Mouse (Mus musculus) MEL (cell line): Measurements from ENCODE around the gene Smap2. TPM values are rescaled to one million over a fixed set of nuclear protein-coding genes. Genes with fewer than 3 reads are reported as not detected.
A peak's percentile ranks its signal among the peaks of the same experiment; 100 is the strongest.

Experiments used
- DNase-seq: peaks from one replicate; pipeline ENCODE4 v3.0.0; 2011; ENCODE audit warnings: low read depth, low spot score
- H3K27ac ChIP-seq: 2 replicates; pipeline ENCODE4 v1.5.1; 2012; ENCODE audit warnings: low read depth, mild to moderate bottlenecking, control low read depth, low read length, moderate library complexity; ENCODE audit not compliant: control insufficient read depth
- H3K27me3 ChIP-seq, 2 experiments: fragments of 150-350 bp in 1 of 2; sonication (generic) in 1 of 2; 2 replicates each; pipeline ENCODE4 v1.6.1; 2012; ENCODE audit warnings: low read length in 2 of 2, mild to moderate bottlenecking in 2 of 2, improper control_type of control experiment in 1 of 2, moderate library complexity in 1 of 2; ENCODE audit not compliant: insufficient read depth in 2 of 2, control insufficient read depth in 1 of 2
- H3K36me3 ChIP-seq, 2 experiments: 2 replicates each; pipeline ENCODE4 v1.6.1; 2012 to 2014; ENCODE audit warnings: low read length in 2 of 2, improper control_type of control experiment in 1 of 2, inconsistent platforms in 1 of 2, mild to moderate bottlenecking in 1 of 2; ENCODE audit not compliant: insufficient read depth in 2 of 2, control insufficient read depth in 1 of 2
- H3K4me1 ChIP-seq, 2 experiments: fragments of 150-350 bp in 1 of 2; sonication (generic) in 1 of 2; 2 replicates each; pipeline ENCODE4 v1.6.1; 2012; ENCODE audit warnings: low read length in 2 of 2, improper control_type of control experiment in 1 of 2, mild to moderate bottlenecking in 1 of 2; ENCODE audit not compliant: insufficient read depth in 2 of 2, control insufficient read depth in 1 of 2
- H3K4me3 ChIP-seq, 2 experiments: fragments of 150-350 bp in 1 of 2; sonication (generic) in 1 of 2; 2 replicates each; pipeline ENCODE4 v1.5.1; 2012; ENCODE audit warnings: low read depth in 2 of 2, low read length in 2 of 2, mild to moderate bottlenecking in 2 of 2, moderate library complexity in 2 of 2, control low read depth in 1 of 2, improper control_type of control experiment in 1 of 2; ENCODE audit not compliant: control insufficient read depth in 1 of 2, insufficient read depth in 1 of 2
- H3K79me2 ChIP-seq: 2 replicates; pipeline ENCODE4 v1.6.1; 2012; ENCODE audit warnings: mild to moderate bottlenecking, low read length, moderate library complexity; ENCODE audit not compliant: control insufficient read depth, poor library complexity, insufficient read depth
- H3K9ac ChIP-seq: 2 replicates; pipeline ENCODE4 v1.6.1; 2012; ENCODE audit warnings: low read depth, mild to moderate bottlenecking, control low read depth, low read length, moderate library complexity; ENCODE audit not compliant: control insufficient read depth, poor library complexity, severe bottlenecking
- H3K9me3 ChIP-seq: fragments of 150-350 bp; sonication (generic); replicated peaks from 2 replicates; pipeline ENCODE4 v1.6.1; 2012; ENCODE audit warnings: mild to moderate bottlenecking, low read length, improper control_type of control experiment, moderate library complexity; ENCODE audit not compliant: insufficient read depth
- BHLHE40 ChIP-seq: IDR thresholded peaks from 2 replicates; pipeline ENCODE4 v1.6.1; 2012; ENCODE audit warnings: low read depth, mild to moderate bottlenecking, inconsistent platforms, low read length, improper control_type of control experiment, borderline replicate concordance
- CHD1 ChIP-seq: IDR thresholded peaks from 2 replicates; pipeline ENCODE4 v1.6.1; 2012; ENCODE audit warnings: low read depth, mild to moderate bottlenecking, inconsistent platforms, low read length, improper control_type of control experiment
- CHD2 ChIP-seq: IDR thresholded peaks from 2 replicates; pipeline ENCODE4 v1.6.1; 2011; ENCODE audit warnings: low read length, improper control_type of control experiment
- CTCF ChIP-seq, 3 experiments: IDR thresholded peaks in 2 of 3; conservative IDR thresholded peaks in 1 of 3; 2 replicates each; pipeline ENCODE4 v1.5.1; 2011 to 2012; ENCODE audit warnings: low read length in 3 of 3, low read depth in 2 of 3, mild to moderate bottlenecking in 2 of 3, improper control_type of control experiment in 1 of 3, inconsistent platforms in 1 of 3, mixed read lengths in 1 of 3, moderate library complexity in 1 of 3; ENCODE audit not compliant: control insufficient read depth in 1 of 3, insufficient read depth in 1 of 3, poor library complexity in 1 of 3, severe bottlenecking in 1 of 3
- E2F4 ChIP-seq: IDR thresholded peaks from 2 replicates; pipeline ENCODE4 v1.6.1; 2011; ENCODE audit warnings: low read depth, low read length, improper control_type of control experiment, borderline replicate concordance
- ELF1 ChIP-seq: IDR thresholded peaks from 2 replicates; pipeline ENCODE4 v1.6.1; 2014; ENCODE audit warnings: low read depth, mild to moderate bottlenecking, inconsistent platforms, low read length, improper control_type of control experiment, moderate library complexity
- EP300 ChIP-seq, 2 experiments: IDR thresholded peaks; 2 replicates each; pipeline ENCODE4 v1.6.1; 2011; ENCODE audit warnings: improper control_type of control experiment in 2 of 2, low read length in 2 of 2, low read depth in 1 of 2, mild to moderate bottlenecking in 1 of 2
- ETS1 ChIP-seq: IDR thresholded peaks from 2 replicates; pipeline ENCODE4 v1.6.1; 2012; ENCODE audit warnings: low read depth, mild to moderate bottlenecking, inconsistent platforms, low read length, improper control_type of control experiment, moderate library complexity
- GABPA ChIP-seq: IDR thresholded peaks from 2 replicates; pipeline ENCODE4 v1.6.1; 2012; ENCODE audit warnings: low read depth, mild to moderate bottlenecking, inconsistent platforms, low read length, improper control_type of control experiment, moderate library complexity
- GATA1 ChIP-seq: IDR thresholded peaks from 2 replicates; pipeline ENCODE4 v1.6.1; 2011; ENCODE audit warnings: low read depth, low read length, improper control_type of control experiment
- JUND ChIP-seq: IDR thresholded peaks from 2 replicates; pipeline ENCODE4 v1.6.1; 2011; ENCODE audit warnings: low read depth, mild to moderate bottlenecking, improper control_type of control experiment, low read length
- KAT2A ChIP-seq: conservative IDR thresholded peaks from 2 replicates; pipeline ENCODE4 v1.6.1; 2012; ENCODE audit warnings: low read depth, low read length, improper control_type of control experiment, inconsistent platforms
- MAFK ChIP-seq: IDR thresholded peaks from 2 replicates; pipeline ENCODE4 v1.6.1; 2011; ENCODE audit warnings: low read depth, mild to moderate bottlenecking, low read length, improper control_type of control experiment, borderline replicate concordance
- MAX ChIP-seq: IDR thresholded peaks from 2 replicates; pipeline ENCODE4 v1.6.1; 2011; ENCODE audit warnings: low read length, improper control_type of control experiment
- MAZ ChIP-seq: IDR thresholded peaks from 2 replicates; pipeline ENCODE4 v1.6.1; 2012; ENCODE audit warnings: low read depth, mild to moderate bottlenecking, inconsistent platforms, low read length, improper control_type of control experiment
- MEF2A ChIP-seq: IDR thresholded peaks from 2 replicates; pipeline ENCODE4 v1.6.1; 2014; ENCODE audit warnings: low read depth, mild to moderate bottlenecking, inconsistent platforms, low read length, improper control_type of control experiment; ENCODE audit not compliant: poor library complexity, insufficient replicate concordance, severe bottlenecking; ENCODE audit errors: extremely low read depth
- MXI1 ChIP-seq: IDR thresholded peaks from 2 replicates; pipeline ENCODE4 v1.6.1; 2011; ENCODE audit warnings: mild to moderate bottlenecking, low read depth, low read length, improper control_type of control experiment
- MYB ChIP-seq: IDR thresholded peaks from 2 replicates; pipeline ENCODE4 v1.6.1; 2011; ENCODE audit warnings: mild to moderate bottlenecking, low read depth, low read length, improper control_type of control experiment
- MYC ChIP-seq: IDR thresholded peaks from 2 replicates; pipeline ENCODE4 v1.6.1; 2011; ENCODE audit warnings: low read depth, mild to moderate bottlenecking, low read length, improper control_type of control experiment, moderate library complexity
- NELFE ChIP-seq: IDR thresholded peaks from 2 replicates; pipeline ENCODE4 v1.6.1; 2011; ENCODE audit warnings: low read depth, low read length, improper control_type of control experiment
- NRF1 ChIP-seq: IDR thresholded peaks from 2 replicates; pipeline ENCODE4 v1.6.1; 2014; ENCODE audit warnings: low read depth, mild to moderate bottlenecking, inconsistent platforms, low read length, improper control_type of control experiment, moderate library complexity; ENCODE audit not compliant: poor library complexity, insufficient read depth, severe bottlenecking
- POLR2A ChIP-seq, 2 experiments: IDR thresholded peaks; 2 replicates each; pipeline ENCODE4 v1.6.1; 2011 to 2012; ENCODE audit warnings: low read length in 2 of 2, mild to moderate bottlenecking in 2 of 2, control low read depth in 1 of 2, improper control_type of control experiment in 1 of 2, low read depth in 1 of 2, moderate library complexity in 1 of 2; ENCODE audit not compliant: control insufficient read depth in 1 of 2, insufficient read depth in 1 of 2, poor library complexity in 1 of 2
- POLR2AphosphoS2 ChIP-seq: IDR thresholded peaks from 2 replicates; pipeline ENCODE4 v1.6.1; 2011; ENCODE audit warnings: low read length, improper control_type of control experiment
- POLR2AphosphoS5 ChIP-seq: IDR thresholded peaks from 2 replicates; pipeline ENCODE4 v1.6.1; 2012; ENCODE audit warnings: low read depth, borderline replicate concordance, mild to moderate bottlenecking, inconsistent platforms, low read length, moderate library complexity, mixed read lengths
- RAD21 ChIP-seq: IDR thresholded peaks from 2 replicates; pipeline ENCODE4 v1.6.1; 2011; ENCODE audit warnings: mild to moderate bottlenecking, low read depth, low read length, improper control_type of control experiment
- RCOR1 ChIP-seq: IDR thresholded peaks from 2 replicates; pipeline ENCODE4 v1.6.1; 2012; ENCODE audit warnings: low read depth, mild to moderate bottlenecking, inconsistent platforms, low read length, improper control_type of control experiment
- SIN3A ChIP-seq: IDR thresholded peaks from 2 replicates; pipeline ENCODE4 v1.6.1; 2012; ENCODE audit warnings: low read length, improper control_type of control experiment, inconsistent platforms
- SMC3 ChIP-seq: IDR thresholded peaks from 2 replicates; pipeline ENCODE4 v1.6.1; 2011; ENCODE audit warnings: low read depth, low read length, improper control_type of control experiment
- TAL1 ChIP-seq: IDR thresholded peaks from 2 replicates; pipeline ENCODE4 v1.6.1; 2012; ENCODE audit warnings: mild to moderate bottlenecking, inconsistent platforms, low read length, moderate library complexity, mixed read lengths
- TBP ChIP-seq: IDR thresholded peaks from 2 replicates; pipeline ENCODE4 v1.8.0; 2011; ENCODE audit warnings: low read depth, low read length, improper control_type of control experiment
- TCF12 ChIP-seq: IDR thresholded peaks from 2 replicates; pipeline ENCODE4 v1.6.1; 2014; ENCODE audit warnings: low read depth, mild to moderate bottlenecking, inconsistent platforms, low read length, improper control_type of control experiment, moderate library complexity
- UBTF ChIP-seq: IDR thresholded peaks from 2 replicates; pipeline ENCODE4 v1.6.1; 2012; ENCODE audit warnings: low read depth, mild to moderate bottlenecking, inconsistent platforms, low read length, improper control_type of control experiment, moderate library complexity, borderline replicate concordance; ENCODE audit not compliant: insufficient read depth
- USF1 ChIP-seq: IDR thresholded peaks from 2 replicates; pipeline ENCODE4 v1.6.1; 2014; ENCODE audit warnings: low read depth, mild to moderate bottlenecking, inconsistent platforms, low read length, improper control_type of control experiment, moderate library complexity
- ZC3H11A ChIP-seq: IDR thresholded peaks from 2 replicates; pipeline ENCODE4 v1.6.1; 2012; ENCODE audit warnings: low read depth, mild to moderate bottlenecking, inconsistent platforms, low read length, improper control_type of control experiment
- ZMIZ1 ChIP-seq: IDR thresholded peaks from 2 replicates; pipeline ENCODE4 v1.6.1; 2012; ENCODE audit warnings: low read depth, mild to moderate bottlenecking, inconsistent platforms, low read length, improper control_type of control experiment, moderate library complexity
- ZNF384 ChIP-seq: IDR thresholded peaks from 2 replicates; pipeline ENCODE4 v1.6.1; 2012; ENCODE audit warnings: low read depth, mild to moderate bottlenecking, inconsistent platforms, low read length, improper control_type of control experiment
- polyA plus RNA-seq, 2 experiments: library from polyadenylated mRNA; stranded (reverse) in 1 of 2; unstranded in 1 of 2; fragments of >175 nt in 1 of 2; fragments of >200 nt in 1 of 2; gene quantifications; 2 replicates each; pipeline versions ENCODE4 v1.2.1 to v1.2.4; 2012; ENCODE audit warnings: low replicate concordance in 2 of 2, low read depth in 1 of 2; ENCODE audit not compliant: insufficient read length in 2 of 2, insufficient read depth in 1 of 2, missing spikeins in 1 of 2
- total RNA-seq: library from RNA; depleted of rRNA; stranded (reverse); fragments of 300-350 nt; gene quantifications from 2 replicates; pipeline ENCODE4 v1.2.3, GENCODE M21; 2012

Smap2 gene
- total and polyA plus RNA-seq, 3 experiments: 36.5 to 118 (median 83.5) TPM

GRCm38 (mm10) chr4:120924554-120925299 is 92.3 kb downstream of the Smap2 start, which contains the start of gene Exo5:
Gene Exo5 (minus strand): TSS chr4:120925017.
- Histone ChIP-seq H3K4me1 (no peaks in the 10 kb centered on the region; a peak in 1 of 4 replicates), H3K9ac (peak within 1 kb of the TSS; percentile 89), H3K9me3 (no peaks in the 10 kb centered on the region), H3K4me3 (peak within 1 kb of the TSS; percentile 94), H3K36me3 (peaks cover 0 to 7% of the 10 kb centered on the region in 2 experiments; a peak in 2 of 4 replicates), H3K27me3 (no peaks in the 10 kb centered on the region), H3K27ac (peak within 1 kb of the TSS; percentile 90), H3K79me2 (peaks cover 14% of the 10 kb centered on the region)
- peak; percentile 97 for DNase-seq
- no peak for TF ChIP-seq CHD1
- no peak for TF ChIP-seq JUND
- TF ChIP-seq E2F4: no peak
- peak; percentile 90 for TF ChIP-seq TBP
- no peak for TF ChIP-seq RCOR1
- TF ChIP-seq BHLHE40: no peak
- TF ChIP-seq MAX: no peak
- peak; percentile 80; the same call in 1 of the 2 replicates for TF ChIP-seq SIN3A
- peak; percentile 95 for TF ChIP-seq ZMIZ1
- TF ChIP-seq CHD2: peak; percentile 99
- TF ChIP-seq MEF2A: no peak
- TF ChIP-seq TAL1: no peak
- TF ChIP-seq NELFE: peak; percentile 98
- TF ChIP-seq UBTF: peak; percentile 83; the same call in 1 of the 2 replicates
- TF ChIP-seq POLR2AphosphoS2: peak; percentile 95
- TF ChIP-seq GABPA: no peak
- no peak for TF ChIP-seq ZC3H11A
- no peak for TF ChIP-seq SMC3
- no peak for TF ChIP-seq CTCF (IDR thresholded peaks at IDR 0.05 in 2 of 3, conservative IDR thresholded peaks at IDR 0.05 in 1 of 3; ENCODE audit: control insufficient read depth in 1 of 3, insufficient read depth in 1 of 3, low read depth in 2 of 3, low read length in 3 of 3, poor library complexity in 1 of 3, severe bottlenecking in 1 of 3)
- no peak for TF ChIP-seq MYB
- TF ChIP-seq USF1: no peak
- no peak for TF ChIP-seq MAFK
- peak; percentile 43; the same call in 1 of the 2 replicates for TF ChIP-seq ETS1
- TF ChIP-seq NRF1: no peak
- no peak for TF ChIP-seq GATA1
- TF ChIP-seq POLR2AphosphoS5: peak; percentile 88; the same call in 1 of the 2 replicates
- peak; percentile 59 for TF ChIP-seq TCF12
- TF ChIP-seq RAD21: no peak
- 0 out of 4 replicates have a peak, but pooled peaks of 1 of the 2 experiments have one; percentile 22 for TF ChIP-seq EP300 (IDR thresholded peaks at IDR 0.05; ENCODE audit: low read depth in 1 of 2, low read length in 2 of 2)
- no peak for TF ChIP-seq MYC
- TF ChIP-seq KAT2A: no peak; the same call in 1 of the 2 replicates
- peak; percentile 86 for TF ChIP-seq ELF1
- peak; percentile 86 to 98 for TF ChIP-seq POLR2A (IDR thresholded peaks at IDR 0.05; ENCODE audit: control insufficient read depth in 1 of 2, insufficient read depth in 1 of 2, low read depth in 1 of 2, low read length in 2 of 2, poor library complexity in 1 of 2)
- TF ChIP-seq ZNF384: no peak
- TF ChIP-seq MAZ: peak; percentile 83; the same call in 1 of the 2 replicates
- peak; percentile 52; the same call in 1 of the 2 replicates for TF ChIP-seq MXI1
